Mouse (Mus musculus): ENCODE measurements around the gene Ghr. TPM values are rescaled to one million over a fixed set of nuclear protein-coding genes. Genes with fewer than 3 reads are reported as not detected.

The Ghr gene
- polyA plus RNA-seq, 1 experiment from 2014 or later = 65.6 TPM

DNA sequence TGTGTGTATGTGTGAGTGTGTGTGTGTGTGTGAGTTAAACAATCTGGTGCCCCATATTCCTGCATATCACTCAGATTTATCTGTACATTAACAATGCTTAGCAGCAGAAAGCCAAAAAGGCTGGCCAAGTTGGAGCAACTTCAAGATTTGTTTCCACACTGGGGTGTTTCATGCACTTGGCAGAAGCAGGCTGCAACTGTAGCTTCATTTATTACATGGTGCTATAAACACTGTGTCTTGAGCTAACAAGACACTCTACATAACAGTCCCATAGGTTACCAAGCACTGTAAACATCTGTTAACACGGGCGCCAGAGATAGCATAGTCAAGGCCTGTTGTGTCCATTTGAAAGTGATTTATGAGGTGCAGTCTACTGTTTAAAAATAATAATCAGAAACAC, 3.1 kb downstream of the Ghr start:
- TF ChIP-seq CTCF (IDR thresholded peaks at IDR 0.05; ENCODE audit: low read depth) (no peak), EP300 (IDR thresholded peaks at IDR 0.05; ENCODE audit: low read depth) (no peak)
- 57% methylated on average over 2 of the region's 2 CpGs for WGBS (ENCODE audit: insufficient replicate concordance)
- ATAC-seq = no peak
- Histone ChIP-seq H3K4me2 (ENCODE audit: low read depth, low read length) (peak overlapping the region; percentile 35; the same call in 1 of the 2 replicates), H3K9ac (replicated peaks) (no peak overlapping the region), H3K9me3 (ENCODE audit: low read length) (no peaks in the 10 kb centered on the region), H3K4me3 (ENCODE audit: low read depth, low read length) (no peak overlapping the region), H3K36me3 (replicated peaks; ENCODE audit: insufficient read depth, low read length) (no peaks in the 10 kb centered on the region), H3K27ac (ENCODE audit: low read depth) (no peak overlapping the region), H3K27me3 (ENCODE audit: insufficient read depth, low read length) (no peaks in the 10 kb centered on the region), H3K4me1 (ENCODE audit: insufficient read depth) (peaks cover 11% of the 10 kb centered on the region)
- DNase-seq = no peak

DNA sequence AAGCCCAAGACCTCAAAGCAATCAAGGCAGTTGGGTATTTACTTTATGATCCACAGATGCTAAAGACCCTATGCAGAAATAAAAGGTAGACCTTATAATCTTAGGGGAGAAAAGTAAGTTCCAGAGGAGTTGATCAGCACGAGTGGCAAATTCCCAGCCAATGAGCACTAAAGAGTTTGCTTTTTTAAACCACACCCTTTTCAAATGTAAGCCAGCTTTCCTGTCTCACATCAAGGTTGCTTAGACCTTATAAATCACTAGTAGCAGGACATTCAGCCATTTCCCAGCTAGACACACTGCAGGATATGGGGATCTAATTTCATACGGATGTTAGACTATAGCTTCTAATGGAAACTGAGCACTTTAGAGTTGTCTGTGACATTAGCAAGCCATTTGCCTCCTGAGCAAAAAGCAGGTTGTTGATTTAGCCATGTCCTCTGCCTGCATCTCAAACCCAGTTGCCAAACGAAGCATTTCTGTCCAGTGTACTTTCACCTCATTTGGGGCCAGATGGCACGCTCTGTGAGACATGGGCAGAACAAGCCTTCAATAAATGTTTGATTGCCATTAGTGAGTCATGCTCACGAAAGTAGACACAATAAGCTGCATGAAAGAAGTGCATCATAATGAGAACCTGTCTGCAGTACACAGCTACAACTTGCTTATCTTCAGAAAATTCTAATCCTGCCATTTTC, 4.9 kb downstream of the Ghr start:
- H3K4me2 ChIP-seq (ENCODE audit: low read depth, low read length) = no peak overlapping the region
- TF ChIP-seq CTCF (IDR thresholded peaks at IDR 0.05; ENCODE audit: low read depth) = no peak
- TF ChIP-seq EP300 (IDR thresholded peaks at IDR 0.05; ENCODE audit: low read depth) = no peak
- peaks cover 7% of the 10 kb centered on the region for H3K4me1 ChIP-seq (ENCODE audit: insufficient read depth)
- H3K4me3 ChIP-seq (ENCODE audit: low read depth, low read length) = no peak overlapping the region
- no peak overlapping the region for H3K27ac ChIP-seq (ENCODE audit: low read depth)
- H3K36me3 ChIP-seq (replicated peaks; ENCODE audit: insufficient read depth, low read length) = no peaks in the 10 kb centered on the region
- DNase-seq = no peak
- no peak for ATAC-seq
- no peak overlapping the region for H3K9ac ChIP-seq (replicated peaks)
- 62% methylated on average over 5 of the region's 5 CpGs for WGBS (ENCODE audit: insufficient replicate concordance)
- no peaks in the 10 kb centered on the region for H3K9me3 ChIP-seq (ENCODE audit: low read length)
- H3K27me3 ChIP-seq (ENCODE audit: insufficient read depth, low read length) = no peaks in the 10 kb centered on the region

DNA sequence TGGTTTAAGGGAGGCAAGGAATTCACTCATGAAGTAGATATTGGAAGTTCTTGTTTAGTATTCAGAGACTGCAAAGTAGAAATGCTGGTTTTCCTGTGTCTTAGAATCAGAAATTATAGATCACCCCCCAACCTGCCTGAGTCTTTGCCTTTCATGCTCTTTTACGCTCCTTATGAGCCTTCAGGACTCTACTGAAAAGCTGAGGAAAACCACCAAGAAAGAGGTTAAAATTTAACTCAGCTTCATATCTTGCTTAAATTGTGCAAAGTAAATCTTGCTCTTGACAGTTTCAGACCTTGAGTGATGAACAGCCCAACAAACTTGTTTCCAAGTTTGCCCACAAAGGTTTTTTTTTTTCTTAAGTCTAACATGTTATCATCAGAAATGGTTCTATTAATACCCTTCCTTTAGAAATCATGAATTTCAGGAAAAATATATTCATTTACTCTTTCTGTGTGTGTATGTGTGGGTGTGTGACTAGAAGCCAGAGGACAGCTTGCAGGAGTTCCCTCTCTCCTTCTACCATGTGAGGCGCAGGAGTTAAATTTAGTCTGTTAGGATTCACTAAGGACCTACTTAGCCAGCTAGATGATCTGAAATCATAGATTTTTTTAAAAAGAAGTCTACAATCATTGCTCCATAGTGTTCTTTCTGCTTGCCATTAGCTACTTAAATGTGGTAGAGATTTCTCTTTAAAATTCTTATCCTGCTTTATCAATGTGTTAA, 14.0 kb downstream of the Ghr start:
- Histone ChIP-seq H3K27ac (ENCODE audit: low read depth) (no peak overlapping the region), H3K36me3 (replicated peaks; ENCODE audit: insufficient read depth, low read length) (0 out of 2 replicates have a peak, but pooled peaks cover 3% of the 10 kb centered on the region), H3K4me2 (ENCODE audit: low read depth, low read length) (no peak overlapping the region), H3K4me1 (ENCODE audit: insufficient read depth) (no peaks in the 10 kb centered on the region), H3K4me3 (ENCODE audit: low read depth, low read length) (no peak overlapping the region), H3K9ac (replicated peaks) (no peak overlapping the region), H3K9me3 (ENCODE audit: low read length) (no peaks in the 10 kb centered on the region), H3K27me3 (ENCODE audit: insufficient read depth, low read length) (no peaks in the 10 kb centered on the region)
- ATAC-seq = no peak
- 79% methylated on average over 2 of the region's 2 CpGs for WGBS (ENCODE audit: insufficient replicate concordance)
- DNase-seq = no peak
- TF ChIP-seq CTCF (IDR thresholded peaks at IDR 0.05; ENCODE audit: low read depth) (no peak), EP300 (IDR thresholded peaks at IDR 0.05; ENCODE audit: low read depth) (no peak)

DNA sequence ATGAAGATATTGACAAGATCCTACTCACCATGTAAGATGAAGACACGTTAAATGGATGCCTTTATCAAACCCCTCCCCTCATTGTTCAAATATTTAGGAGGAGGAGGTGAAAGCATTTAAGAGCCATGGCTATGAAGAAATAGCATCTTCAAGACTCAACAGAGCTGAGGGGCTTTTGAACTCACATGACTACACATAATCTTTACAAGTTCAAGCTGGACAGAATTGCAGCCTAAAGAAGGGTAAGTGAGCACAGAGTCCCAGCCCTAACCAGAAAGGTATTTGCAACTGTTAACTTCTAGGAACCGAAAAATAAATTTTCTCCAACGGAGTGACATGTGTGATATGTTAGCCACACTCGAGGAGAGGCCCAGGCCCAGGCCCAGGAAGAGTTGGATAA, 18.7 kb downstream of the Ghr start:
- DNase-seq (no peak), ATAC-seq (no peak)
- 71% methylated on average over 4 of the region's 4 CpGs for WGBS (ENCODE audit: insufficient replicate concordance)
- Histone ChIP-seq H3K4me3 (ENCODE audit: low read depth, low read length) (no peak overlapping the region), H3K27me3 (ENCODE audit: insufficient read depth, low read length) (no peaks in the 10 kb centered on the region), H3K27ac (ENCODE audit: low read depth) (no peak overlapping the region), H3K4me2 (ENCODE audit: low read depth, low read length) (no peak overlapping the region), H3K36me3 (replicated peaks; ENCODE audit: insufficient read depth, low read length) (no peaks in the 10 kb centered on the region), H3K4me1 (ENCODE audit: insufficient read depth) (no peaks in the 10 kb centered on the region), H3K9ac (replicated peaks) (no peak overlapping the region), H3K9me3 (ENCODE audit: low read length) (no peaks in the 10 kb centered on the region)
- TF ChIP-seq CTCF (IDR thresholded peaks at IDR 0.05; ENCODE audit: low read depth) (no peak), EP300 (IDR thresholded peaks at IDR 0.05; ENCODE audit: low read depth) (no peak)

DNA sequence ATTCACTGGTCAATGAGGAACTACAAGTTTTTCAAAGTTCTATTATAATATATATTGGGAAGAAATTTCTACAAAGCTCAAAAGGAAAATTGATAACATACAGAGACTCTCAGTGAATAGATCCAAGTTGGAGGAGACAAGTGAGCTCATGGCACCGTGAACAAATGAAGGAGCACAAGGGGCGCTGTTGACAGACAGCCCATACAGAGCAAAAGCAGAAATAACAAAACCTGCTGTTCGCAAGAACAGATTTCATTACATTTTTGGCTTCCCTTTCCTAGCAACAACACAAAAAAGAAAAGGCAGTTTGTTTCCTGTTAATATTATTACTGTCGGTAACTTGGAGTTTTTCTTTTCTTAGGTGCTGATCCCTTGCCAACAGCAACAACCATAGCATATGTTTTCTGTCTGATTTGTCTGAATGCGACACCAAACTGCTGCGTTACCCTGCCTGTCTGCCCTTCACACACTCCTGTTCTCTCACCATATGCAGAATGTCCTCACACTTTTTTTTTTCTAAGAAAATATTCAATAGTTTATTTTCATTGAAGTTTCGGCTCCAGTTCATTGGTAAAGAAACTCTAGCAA, 19.3 kb downstream of the Ghr start:
- no peak for ATAC-seq
- no peak overlapping the region for H3K9ac ChIP-seq (replicated peaks)
- no peak overlapping the region for H3K4me2 ChIP-seq (ENCODE audit: low read depth, low read length)
- no peak overlapping the region for H3K4me3 ChIP-seq (ENCODE audit: low read depth, low read length)
- H3K36me3 ChIP-seq (replicated peaks; ENCODE audit: insufficient read depth, low read length) = no peaks in the 10 kb centered on the region
- H3K27ac ChIP-seq (ENCODE audit: low read depth) = no peak overlapping the region
- 70% methylated on average over 7 of the region's 7 CpGs for WGBS (ENCODE audit: insufficient replicate concordance)
- no peaks in the 10 kb centered on the region for H3K4me1 ChIP-seq (ENCODE audit: insufficient read depth)
- H3K27me3 ChIP-seq (ENCODE audit: insufficient read depth, low read length) = no peaks in the 10 kb centered on the region
- TF ChIP-seq CTCF (IDR thresholded peaks at IDR 0.05; ENCODE audit: low read depth) (no peak), EP300 (IDR thresholded peaks at IDR 0.05; ENCODE audit: low read depth) (no peak)
- H3K9me3 ChIP-seq (ENCODE audit: low read length) = no peaks in the 10 kb centered on the region
- no peak for DNase-seq

GRCm38 (mm10) chr15:3563473-3563872, 19.8 kb downstream of the Ghr start:
- Histone ChIP-seq H3K36me3 (replicated peaks; ENCODE audit: insufficient read depth, low read length) (no peaks in the 10 kb centered on the region), H3K4me1 (ENCODE audit: insufficient read depth) (no peaks in the 10 kb centered on the region), H3K27me3 (ENCODE audit: insufficient read depth, low read length) (no peaks in the 10 kb centered on the region), H3K4me2 (ENCODE audit: low read depth, low read length) (no peak overlapping the region), H3K9me3 (ENCODE audit: low read length) (no peaks in the 10 kb centered on the region), H3K27ac (ENCODE audit: low read depth) (no peak overlapping the region), H3K4me3 (ENCODE audit: low read depth, low read length) (no peak overlapping the region), H3K9ac (replicated peaks) (no peak overlapping the region)
- DNase-seq (no peak), ATAC-seq (no peak)
- 94% methylated on average over 1 of the region's 1 CpGs for whole genome bisulfite sequencing (ENCODE audit: insufficient replicate concordance)
- TF ChIP-seq CTCF (IDR thresholded peaks at IDR 0.05; ENCODE audit: low read depth) (no peak), EP300 (IDR thresholded peaks at IDR 0.05; ENCODE audit: low read depth) (no peak)
